Mouse (Mus musculus): ENCODE measurements around the gene Olfr893.

GRCm38 (mm10) chr9:38180721-38181120, 27.4 kb upstream of the Olfr893 start, which contains the start of gene Olfr891:
- TF ChIP-seq EP300 (IDR thresholded peaks at IDR 0.05; ENCODE audit: low read depth) (no peak), CTCF (IDR thresholded peaks at IDR 0.05; ENCODE audit: low read depth) (no peak)

Data from liver, embryonic 14.5 days (tissue).